Mouse (Mus musculus) cerebellum, postnatal 4 days (tissue): Measurements from ENCODE around the gene Gm20388.

ENCODE experiments used
- DNase-seq, 2 experiments: peaks; one replicate each; pipeline ENCODE4 v3.0.0; 2022; ENCODE audit warnings: low spot score in 2 of 2, mixed read lengths in 1 of 2

The Gm20388 gene

DNA sequence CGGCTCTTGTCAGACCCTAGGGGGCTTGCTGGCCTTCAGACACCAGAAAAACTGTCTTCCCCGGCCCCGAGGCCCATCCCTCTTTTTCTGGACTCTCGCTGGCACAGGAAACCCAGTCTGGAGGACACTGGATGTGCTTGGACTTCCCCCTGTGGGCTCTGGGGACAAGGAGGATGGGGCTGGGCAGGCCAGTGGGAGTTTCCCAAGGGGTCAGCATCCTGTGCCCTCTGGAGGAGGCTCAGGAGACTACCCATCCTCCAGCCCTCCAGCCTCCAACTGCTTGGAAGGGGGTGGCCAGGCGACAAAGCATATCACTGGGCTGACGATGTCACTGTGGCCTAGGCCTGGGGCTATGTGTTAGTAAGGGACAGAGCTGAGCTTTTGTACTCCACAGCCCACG lies 898.4 kb downstream of the Gm20388 start:
- no peak for DNase-seq

DNA sequence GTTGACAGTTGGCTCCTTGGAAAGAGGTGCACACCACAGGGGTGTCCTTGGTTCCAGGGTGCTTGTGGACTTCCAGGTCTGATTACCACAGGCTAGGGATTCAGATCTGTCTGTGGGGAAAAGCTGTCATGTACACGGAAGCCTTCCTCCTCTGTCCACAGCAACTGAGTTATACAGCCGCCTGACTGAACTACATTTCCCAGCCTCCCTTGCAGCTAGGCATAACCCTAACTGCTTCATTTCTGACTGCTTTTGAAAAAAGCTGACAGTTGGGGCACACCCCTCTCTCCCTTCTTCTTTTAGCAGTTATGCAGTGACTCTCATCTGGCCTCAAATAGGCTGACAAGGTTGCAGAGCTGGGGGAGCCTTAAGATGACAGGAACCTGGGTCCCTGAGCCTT lies 901.3 kb downstream of the Gm20388 start:
- no peak for DNase-seq

DNA sequence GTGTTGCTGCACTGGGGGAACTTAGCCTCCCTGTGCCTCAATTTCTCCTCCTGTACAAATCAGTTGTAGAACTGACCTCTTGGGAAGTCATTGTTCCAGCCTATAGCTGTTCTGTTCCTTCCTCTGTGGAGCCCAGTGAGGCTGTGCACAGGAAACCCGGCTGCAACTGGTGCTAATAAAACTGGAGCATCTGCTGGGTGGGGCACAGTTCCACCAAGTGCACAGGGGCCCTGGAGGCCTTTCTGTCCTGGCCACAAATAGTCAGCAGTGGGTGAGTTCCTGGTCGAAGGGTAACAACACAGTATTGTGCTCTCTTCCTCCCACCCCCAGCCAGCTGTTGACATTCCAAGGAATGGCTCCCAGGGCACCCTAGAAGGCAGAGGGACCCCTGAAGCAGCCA lies 902.4 kb downstream of the Gm20388 start:
- DNase-seq = no peak

DNA sequence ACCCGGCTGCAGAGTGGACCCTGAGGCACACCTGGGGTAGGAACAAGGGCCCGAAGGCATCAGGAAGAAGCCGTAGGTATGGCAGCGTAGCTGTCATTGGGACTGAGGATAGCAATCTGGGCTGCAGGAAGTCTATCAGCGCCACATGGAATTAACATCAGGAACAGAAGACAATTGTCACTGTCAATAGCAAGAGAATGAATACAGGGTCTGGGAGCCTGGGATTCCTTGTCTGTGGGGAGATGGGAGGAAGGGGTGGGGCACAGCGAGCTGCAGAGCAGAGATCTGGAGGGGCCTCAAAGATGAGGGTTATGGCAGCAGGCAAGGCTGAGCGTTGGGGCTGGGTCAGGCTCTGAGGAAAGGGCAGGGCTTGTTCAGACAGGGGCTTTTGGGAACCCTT lies 903.2 kb downstream of the Gm20388 start:
- DNase-seq = no peak

DNA sequence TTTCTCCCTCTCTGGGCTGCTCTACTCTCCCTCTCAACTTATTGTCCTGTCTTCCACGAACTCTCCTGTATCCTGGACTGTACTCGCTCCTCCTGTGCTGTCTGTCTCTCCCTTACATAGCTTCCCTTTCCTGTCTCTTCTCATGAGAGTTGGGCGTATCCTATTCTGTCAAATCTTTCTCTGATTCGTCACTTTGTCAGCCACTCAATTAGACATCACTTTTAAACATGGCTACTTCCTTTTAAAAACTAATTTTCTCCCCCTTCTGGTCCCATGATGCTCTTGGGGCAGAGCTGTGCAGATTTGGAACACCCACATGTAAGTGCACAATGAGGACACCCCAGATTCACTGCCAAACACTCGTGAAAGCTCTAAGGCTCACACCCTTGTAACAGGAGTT lies 905.7 kb downstream of the Gm20388 start:
- no peak for DNase-seq

DNA sequence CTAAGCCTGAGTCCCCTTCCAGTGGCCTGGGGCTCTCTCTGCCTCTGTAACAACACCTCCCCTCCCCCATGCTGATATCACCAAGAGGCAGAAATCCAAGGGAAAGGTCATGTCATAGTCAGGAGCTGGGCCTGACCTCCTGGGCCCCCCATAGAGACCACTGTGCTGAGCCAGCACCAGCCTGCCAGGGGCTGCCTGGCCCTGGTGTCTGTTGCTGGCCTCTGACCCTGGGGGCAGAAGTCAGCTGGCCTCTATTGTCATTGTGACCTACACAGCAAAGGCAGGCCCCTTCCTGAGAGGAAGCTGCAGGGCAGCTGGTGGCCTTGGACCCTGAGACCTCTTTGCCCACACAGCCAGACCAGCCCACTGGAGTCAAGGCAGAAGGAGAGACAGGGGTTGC lies 909.3 kb downstream of the Gm20388 start:
- DNase-seq = no peak

DNA sequence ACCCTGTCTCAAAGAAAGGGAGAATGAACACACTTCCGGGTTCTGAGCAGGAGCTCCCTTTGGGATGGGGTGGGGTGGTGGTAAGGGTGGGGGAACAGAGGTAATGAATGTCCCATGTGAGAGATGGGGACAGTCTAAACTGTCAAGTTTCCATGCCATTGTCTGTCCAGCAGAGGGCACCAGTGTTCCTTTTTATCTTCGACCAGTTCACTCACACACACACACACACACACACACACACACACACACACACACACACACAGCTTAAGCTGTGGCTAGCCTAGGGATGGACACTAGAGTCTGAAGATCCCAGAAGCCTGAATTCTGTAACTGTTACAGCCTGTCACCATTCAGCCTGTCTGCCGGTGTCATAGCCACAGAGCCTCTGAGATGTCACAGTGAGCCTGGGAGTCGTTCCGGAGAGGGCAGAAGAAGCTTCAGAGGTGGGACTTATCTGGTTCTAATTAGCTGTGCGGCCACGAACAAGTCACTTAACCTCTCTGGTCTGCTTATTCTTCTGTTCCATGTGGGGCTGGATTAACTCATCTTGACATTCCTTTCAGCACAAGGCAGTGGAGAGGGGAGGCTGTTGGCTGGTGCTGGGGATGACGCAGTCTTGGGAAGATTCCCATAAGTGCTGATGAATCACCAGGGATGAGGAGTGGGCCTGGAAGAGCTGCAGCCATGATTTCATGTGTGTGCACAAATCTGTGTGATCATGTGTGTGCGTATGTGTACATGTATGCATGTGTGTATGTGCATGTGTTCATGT lies 910.9 kb downstream of the Gm20388 start:
- peak; percentile 38 to 64 for DNase-seq

DNA sequence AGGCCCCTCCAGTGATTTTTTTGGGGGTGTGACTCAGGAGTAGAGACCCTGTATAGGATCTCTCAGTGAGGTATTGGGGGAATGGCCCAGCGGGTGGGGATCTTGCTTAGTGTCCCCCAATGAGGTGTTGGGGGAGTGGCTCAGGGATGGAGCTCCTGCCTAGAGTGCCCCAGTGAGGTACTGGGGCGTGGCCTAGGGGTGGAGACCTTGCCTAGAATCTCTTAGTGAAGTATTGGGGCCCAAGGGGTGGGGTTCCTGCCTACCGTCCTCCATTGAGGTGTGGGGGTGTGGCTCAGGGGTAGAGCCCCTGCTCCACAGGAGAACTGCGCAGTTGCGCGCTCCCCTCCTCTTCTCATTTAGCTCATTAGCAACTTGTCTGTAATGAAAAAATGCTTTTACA lies 912.7 kb downstream of the Gm20388 start:
- no peak for DNase-seq

DNA sequence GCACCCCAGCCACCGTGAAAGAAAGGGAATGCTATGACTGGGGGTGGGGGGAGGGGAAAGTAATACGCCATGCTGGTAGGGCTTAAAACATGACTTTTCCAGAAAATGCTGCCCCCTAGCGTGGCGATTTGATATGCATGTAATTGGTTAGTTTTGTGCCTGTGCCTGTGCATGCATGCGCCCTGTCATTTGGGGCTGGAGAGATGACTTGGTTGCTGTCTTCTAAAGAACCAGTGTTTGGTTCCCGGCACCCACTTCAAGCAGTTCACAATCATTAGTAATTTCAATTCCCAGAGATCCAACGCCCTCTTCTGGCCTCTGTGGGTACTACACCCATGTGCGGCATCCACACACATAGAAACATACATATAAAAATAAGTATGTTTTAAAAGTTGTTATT lies 913.2 kb downstream of the Gm20388 start:
- no peak for DNase-seq

DNA sequence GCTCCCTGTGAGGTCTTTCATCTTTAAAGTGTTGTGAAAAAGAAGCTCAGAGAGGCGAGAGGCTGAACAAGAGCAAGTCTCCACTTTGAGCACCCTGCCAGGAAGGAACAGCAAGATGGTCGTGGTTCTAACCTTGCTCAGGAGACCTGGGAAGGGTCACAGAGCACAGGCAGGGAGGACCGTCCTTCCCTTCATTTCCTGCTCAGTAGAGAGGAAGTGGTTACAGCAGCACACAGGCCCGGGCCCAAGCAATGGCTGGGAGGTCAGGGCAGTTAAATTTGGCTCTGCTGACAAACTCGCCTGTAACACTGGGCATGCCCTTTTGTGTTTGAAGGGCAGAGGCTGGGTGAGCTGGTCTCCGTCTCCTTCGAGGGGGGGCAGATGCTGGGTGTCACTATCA lies 914.0 kb downstream of the Gm20388 start:
- DNase-seq = no peak

DNA sequence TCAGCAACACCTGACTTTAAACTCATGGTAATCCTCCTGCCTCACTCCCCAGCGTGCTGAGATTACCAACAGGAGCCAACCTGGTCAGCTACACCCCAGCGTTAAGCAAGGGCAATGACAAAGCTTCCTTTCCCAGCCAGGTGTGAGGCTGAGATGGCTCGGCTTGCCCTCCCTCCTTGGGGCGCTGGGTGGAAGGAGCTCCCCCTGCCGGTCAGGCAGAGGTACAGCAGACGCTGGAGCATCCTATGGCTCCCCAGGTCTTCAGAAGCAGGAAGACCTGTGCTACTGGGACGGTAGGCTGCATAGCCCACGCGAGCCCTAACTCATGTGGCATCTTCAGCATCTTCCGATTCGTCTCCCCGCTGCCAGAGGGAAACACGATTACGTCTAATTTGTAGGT lies 917.6 kb downstream of the Gm20388 start:
- no peak for DNase-seq

DNA sequence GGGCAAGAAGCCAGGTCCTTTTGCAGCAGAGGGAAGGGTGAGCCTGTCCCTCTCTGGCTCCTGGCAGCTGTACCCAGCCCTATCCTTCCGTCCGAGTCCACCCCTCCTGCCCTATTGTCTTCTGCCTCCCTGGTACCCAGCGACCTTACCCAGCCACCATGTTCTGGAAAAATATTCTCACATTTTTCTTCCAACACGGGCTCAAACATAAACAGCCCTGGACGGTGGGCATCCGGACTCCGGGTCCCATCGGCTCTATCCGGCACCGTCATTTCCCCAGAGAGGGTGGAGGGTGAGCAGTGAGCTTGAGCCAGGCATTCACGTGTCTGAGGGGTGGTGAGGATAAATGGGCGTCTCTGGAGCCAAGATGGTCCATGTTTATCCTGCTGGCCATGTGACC lies 920.0 kb downstream of the Gm20388 start:
- DNase-seq = no peak

DNA sequence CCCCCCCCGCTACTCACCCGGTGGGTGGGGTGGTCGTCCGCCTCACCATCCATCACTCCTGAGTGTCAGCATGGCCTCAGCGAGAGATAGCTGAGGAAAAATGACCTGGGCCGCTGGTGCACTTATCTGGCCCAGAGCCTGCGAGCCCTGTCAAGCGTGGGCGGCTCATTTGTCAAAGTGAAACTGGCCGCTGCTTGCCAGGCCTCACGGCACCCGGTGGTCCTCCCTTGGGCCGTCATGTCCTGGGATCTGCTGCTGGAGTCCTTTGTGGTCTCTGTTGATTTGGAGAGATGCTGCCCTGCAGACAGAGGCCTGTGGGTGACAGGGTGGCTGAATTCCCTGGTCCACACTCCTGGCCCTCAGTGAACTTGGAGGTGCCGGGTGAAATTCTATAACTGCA lies 921.4 kb downstream of the Gm20388 start:
- DNase-seq = no peak

DNA sequence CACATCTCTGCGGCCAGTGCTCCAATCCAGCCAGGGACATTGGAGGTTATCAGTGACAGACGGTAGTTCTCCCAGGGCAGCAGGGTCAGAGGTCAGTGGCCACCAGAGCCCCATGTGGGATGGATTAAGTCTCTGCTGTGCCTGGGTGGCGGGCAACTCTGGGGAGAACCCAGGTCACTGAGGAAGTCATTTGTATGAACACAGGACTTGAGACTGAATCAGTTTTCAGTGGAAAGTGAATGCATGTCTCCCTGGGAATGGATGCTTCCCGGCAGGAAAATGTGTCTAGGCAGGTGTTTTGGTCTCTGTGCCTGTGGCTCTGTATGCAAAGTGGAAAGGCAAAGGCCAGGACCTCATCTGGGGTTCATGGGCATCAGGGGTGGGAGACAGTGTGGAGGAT lies 922.6 kb downstream of the Gm20388 start:
- DNase-seq = no peak

DNA sequence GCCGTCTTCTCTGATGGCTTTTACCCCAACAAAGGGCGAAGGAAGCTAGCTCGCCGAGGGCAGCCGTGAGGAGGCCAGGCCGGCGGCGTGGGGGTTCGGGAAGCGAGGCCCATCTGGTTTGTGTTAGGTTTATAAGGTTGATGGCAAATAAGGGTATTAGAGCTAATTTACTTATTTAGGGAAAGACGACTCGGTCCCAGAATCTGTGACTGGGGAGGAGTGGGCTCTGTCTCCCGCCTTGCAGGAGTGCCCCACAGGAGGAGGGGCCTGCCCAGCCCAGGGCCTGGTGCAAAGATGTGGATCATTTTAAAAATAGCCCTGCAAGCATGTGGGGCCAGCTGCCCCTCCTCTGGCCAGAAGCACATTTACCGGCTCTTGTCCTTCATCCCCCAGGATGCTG lies 928.4 kb downstream of the Gm20388 start:
- no peak for DNase-seq

DNA sequence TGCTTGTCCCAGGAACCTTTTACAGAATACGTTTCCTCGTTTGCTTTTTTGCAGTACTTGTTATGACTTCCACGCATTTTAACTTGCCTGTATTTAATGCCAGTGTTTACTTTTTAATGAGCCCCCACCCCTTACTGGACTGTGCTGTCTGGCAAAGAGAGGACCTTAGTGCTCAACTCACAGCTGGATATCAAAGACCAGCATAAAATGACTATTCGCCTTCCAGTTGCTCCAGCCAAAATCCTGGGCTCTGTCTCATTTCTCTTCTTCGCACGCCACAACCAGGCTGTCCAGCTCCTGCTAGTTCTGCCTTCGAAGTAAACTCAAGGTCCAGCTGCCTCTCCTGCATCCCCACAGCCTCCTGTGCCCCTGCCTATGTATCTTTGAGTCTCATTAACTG lies 932.4 kb downstream of the Gm20388 start:
- DNase-seq = no peak

DNA sequence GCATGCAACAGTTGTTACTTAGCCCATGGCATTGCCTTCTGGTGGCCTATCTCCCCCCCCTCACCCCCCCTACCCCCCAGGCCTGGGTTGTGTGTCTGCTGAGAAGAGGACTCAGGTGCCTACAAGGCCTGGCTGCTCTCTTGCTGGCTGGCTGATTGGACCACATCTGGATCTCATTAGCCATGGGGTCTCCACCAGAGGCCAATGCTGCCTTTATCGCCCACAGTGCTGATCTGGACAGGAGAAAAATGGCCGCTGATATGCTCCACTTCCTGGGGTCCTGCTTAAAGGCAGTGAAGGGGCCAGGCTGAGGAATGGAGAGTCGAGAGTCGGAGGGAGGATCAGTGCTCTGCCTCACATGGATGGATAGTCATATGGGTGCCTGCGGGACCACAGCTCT lies 935.4 kb downstream of the Gm20388 start:
- no peak for DNase-seq

DNA sequence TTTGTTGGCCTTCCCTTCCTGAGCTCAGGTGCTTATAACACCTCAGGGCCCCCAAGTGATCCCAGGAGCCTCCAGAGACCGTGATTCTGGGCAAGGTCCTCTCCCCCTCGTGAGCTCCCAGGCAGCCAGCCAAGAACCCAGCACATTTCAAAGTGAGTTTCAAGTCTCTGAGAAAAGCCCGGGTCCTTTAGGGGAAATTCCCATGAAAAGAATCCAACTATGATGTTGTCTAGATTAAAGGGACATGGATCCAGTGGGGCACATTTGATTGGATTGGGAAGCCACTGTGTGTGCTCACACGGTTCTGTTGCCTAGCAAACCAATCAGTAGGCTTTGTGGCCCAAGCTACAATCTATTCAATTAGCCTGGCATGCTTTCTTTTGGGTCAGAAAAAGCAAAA lies 936.6 kb downstream of the Gm20388 start:
- DNase-seq = no peak

DNA sequence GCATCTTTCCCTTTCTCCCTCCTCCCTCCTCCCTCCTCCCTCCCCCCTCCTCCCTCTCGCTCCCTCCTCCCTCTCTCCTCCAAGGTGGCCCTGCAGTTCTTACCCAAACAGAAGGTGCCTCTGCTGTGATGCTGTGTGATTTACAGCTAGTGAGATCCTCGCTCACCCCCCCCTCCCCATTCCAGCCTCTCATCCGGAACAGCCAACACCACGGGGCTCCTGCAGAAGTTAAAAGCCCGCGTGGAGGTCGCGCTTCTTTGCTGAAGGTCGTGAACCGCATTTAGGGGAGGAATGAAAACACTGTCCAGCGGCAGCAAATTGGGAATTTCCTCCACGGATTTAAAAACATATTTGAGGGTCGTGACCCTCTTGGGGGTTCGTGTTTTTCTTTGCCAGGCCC lies 937.1 kb downstream of the Gm20388 start:
- no peak for DNase-seq

DNA sequence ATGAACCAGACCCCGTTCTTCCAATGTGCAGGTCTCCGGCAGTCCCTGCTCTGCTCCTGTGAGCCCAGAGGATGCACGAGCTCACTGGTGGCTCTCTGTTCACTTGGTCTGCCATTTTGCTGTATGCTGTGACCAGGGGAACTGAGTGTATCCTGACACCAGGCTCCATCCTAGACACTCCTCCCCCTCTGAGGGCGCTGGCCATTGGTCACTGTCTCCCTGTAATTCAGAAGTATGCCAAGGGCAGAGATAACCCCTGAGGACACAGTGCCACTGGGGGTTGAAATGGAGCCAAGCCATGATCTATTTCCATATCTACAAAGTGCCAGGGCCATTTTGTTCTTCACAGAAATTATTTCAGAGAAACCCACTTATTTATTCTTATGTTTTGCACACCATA lies 937.8 kb downstream of the Gm20388 start:
- no peak for DNase-seq

DNA sequence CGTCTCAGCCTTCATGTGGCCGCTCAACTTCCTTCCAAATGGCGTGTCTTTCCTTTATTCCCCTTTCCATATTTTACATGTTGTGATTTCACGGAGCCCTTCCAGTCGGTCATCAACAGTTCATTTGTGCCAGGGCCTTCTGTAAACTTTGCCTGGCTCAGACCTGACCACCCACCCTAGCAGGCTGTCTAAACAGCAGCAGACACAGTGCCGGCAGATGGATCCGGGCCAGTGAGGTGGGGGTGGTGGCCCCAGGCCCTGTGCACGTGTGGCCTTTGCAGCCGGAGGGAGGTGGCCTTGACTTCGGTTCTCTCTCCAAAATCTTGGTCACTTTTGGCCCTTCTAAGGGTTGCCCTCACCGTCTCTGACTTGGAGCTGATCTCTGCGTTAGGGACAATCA lies 940.8 kb downstream of the Gm20388 start:
- no peak for DNase-seq

DNA sequence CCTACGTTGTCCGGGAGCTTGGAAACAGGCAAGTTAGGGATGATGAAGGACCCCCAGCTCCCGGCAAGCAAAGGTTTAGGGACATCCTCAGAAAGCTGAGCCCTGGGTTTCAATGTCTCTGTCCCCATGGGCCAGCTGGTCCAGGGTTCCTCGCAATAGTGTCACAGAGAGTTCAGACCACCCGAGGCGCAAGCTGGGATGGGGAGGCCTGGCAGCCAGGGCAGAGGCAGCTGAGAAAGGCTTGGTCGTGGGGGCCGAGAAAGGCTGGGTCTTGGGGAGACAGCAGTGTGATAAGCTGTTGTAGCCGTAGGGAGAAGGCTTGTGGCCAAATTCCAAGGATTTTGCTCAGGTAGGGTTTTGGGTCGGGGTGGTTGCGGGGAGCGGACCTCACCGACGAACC lies 949.2 kb downstream of the Gm20388 start:
- no peak for DNase-seq

DNA sequence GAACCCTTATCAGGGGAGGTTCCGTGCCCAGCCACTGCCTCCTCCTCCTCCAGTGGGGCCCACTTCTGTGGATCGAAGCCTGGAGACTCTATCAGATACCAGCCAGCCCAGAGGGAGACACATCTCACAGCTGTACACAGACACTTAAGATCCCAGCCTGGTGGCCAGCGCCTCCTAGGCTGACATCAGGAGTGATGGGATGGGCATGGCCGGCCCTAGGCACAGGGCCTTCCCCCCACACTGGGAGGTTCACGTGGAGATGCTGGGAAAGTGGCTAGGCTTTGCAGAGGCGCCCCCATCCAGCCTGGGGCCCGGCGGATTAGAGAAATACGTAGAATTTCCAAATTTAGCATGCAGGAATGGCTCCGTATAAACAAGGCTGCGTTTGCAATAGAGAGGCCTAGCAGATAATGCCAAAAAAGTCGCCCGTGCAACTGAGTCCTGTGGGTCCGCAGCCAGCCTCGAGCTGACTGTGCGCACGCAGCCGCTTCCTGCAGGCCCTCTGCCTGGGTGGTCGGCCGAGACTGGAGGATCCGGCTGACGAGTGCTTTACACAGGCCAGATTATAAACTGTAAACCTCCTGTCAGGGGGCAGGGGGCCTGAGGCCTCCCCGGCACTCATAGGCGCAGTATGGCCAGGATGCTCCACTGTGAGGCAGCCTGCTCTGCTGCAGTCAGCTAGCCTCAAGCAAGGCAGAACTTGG lies 949.9 kb downstream of the Gm20388 start:
- no peak for DNase-seq

DNA sequence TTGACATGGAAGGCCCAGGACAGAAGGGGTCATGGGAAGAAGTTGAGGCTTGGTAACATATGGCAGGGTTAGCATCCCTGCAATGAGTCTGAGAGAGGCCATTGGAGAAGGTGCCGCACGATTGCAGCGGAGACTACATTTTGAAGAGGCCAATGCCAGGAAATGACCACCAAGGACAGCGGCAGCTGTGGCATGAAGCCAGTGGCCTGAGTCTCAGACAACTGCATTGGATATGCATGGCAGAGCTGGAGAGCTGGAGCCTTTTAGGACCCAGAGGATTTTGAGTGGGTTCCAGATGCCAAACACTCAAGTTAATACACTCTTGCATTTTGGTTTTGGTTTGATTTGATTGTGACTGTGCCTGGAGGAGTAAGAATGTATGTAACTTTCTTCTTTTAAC lies 953.0 kb downstream of the Gm20388 start:
- DNase-seq = no peak
